Mouse (Mus musculus) testis, adult 10 weeks (tissue): Measurements from ENCODE around the gene Dnm3. TPM values are rescaled to one million over a fixed set of nuclear protein-coding genes. Genes with fewer than 3 reads are reported as not detected.

ENCODE experiments used
- polyA plus RNA-seq: library from polyadenylated mRNA; stranded (reverse); fragments of 350-450 nt; fragmentation: Illumina TruSeq; extraction: RNeasy Lipid Tissue Mini Kit (QIAGEN cat#74804); gene quantifications from one replicate; pipeline ENCODE4 v1.2.3, GENCODE M21; 2014; ENCODE audit warnings: low read depth, low replicate concordance

Dnm3 gene
- 32.4 TPM for polyA plus RNA-seq

DNA sequence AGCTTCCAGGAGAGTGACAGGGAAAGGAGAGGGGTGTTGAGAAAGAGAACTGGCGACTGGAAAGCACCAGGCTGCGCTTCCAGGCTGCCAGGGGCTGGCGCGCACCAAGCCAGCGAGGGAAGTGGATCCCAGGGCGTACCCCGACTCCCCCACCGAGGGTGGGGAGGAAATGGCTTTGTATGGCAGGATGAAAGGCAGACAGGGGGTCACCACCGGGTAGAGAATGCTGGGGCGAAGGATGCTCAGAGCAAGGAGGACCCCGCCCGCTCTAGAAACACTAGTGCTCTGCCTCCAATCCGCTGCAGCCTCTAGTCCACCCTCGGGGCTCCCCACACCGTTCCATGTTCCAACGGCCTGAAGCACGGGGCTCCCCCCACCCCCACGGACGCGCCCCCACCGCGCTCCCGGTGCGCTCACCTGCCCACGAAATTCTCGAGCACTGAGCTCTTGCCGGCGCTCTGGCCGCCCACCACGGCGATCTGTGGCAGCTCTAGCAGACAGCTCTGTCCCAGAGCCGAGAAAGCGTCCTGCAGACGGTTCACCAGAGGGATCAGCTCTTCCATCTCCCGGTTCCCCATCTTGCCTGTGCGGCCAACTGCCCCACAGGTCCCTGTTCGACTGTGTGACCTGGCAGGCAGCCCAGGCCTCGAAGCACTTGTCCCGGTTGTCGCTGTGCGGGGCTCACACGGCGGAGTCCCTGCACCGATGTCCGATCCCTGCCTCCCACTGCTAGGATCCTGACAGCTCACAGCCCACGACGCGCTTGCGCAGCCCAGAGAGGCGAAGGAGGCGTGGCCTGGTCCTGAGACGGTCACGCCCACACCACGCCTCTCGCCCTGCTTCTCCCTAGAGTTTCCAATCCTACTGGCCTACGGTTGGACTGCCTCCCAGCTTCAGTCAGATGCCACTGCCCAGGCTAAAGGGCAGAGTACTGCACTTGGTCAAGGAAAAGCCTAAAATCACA is at the start of gene Dnm3:
Gene Dnm3, minus strand, starts transcription at position 789 of the 964 bp plus-strand sequence.

DNA sequence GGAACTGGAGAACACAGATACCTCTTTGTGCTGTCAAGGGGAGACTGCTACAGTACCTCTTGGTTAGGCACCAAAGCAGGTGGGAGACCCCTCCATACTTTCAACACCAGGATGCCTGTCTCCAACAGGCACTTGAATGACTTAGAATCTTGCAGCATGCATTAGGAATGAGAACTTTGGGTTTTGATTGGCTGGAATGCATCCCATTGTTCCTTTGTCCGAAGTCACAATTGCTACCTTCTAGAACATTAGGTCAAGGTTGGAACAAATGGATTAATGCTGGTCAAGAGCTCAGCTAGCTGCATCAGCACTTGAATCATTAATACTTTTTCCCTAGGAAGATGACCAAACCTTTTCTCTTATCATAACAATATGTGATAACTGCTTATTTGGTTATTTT is 498.3 kb downstream of the Dnm3 start, which contains the start of gene 4930558K02Rik:
Gene 4930558K02Rik, minus strand, starts transcription at position 101 of the 400 bp plus-strand sequence.

DNA sequence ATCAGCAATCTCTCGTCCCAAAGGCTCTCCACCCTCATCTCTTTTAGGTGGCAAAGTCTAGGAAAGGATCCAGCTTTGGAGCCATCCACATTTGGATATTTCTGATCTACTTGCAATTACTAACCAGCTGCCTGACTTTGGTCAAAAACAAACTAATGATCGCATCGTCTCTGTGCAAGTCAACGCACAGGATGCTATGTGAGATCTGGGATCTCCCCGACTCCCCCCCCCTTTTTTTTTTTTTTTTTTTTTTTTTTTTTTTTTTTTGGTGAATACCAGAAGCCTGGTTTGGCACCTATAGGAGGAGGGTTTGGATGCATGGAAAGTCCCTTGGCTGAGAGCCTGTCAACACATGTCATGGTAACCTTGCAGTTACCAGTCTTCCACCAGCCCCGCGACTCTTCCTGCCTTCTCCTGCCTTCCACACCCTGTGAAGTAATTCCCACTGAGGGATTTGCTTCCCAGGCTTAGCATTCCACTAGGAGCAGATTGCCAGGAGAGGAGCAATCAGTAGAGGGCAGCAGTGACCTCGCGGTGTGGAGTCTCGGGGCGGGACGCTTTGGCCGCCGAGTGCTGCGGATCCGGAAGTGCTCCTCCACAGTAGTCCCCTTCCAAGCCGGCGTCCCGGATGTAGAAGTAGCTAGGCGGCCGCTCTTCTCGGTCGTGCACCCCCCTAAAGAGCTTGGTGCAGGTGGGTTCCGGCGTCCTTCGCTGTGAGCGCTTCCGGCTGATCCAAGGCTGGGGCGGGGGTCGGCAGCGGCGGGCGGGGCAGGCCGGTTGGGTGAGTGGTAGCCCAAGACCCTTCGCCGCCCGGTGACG is 509.0 kb downstream of the Dnm3 start, which contains the start of gene Pigc:
Gene Pigc, plus strand, starts transcription at position 598 of the 819 bp plus-strand sequence.

Other genes with a start within 250 kb of the Dnm3 start
- gene Mettl13, start 70.5 kb upstream of the Dnm3 start, polyA plus RNA-seq = 1.8 TPM
- gene Vamp4, start 92.5 kb upstream of the Dnm3 start, polyA plus RNA-seq = 150 TPM
- 0.20 TPM for gene Myoc, start 161.1 kb upstream of the Dnm3 start, polyA plus RNA-seq
- gene Myocos, start 180.2 kb upstream of the Dnm3 start, polyA plus RNA-seq = 1.2 TPM